Comparison of ENCODE assay signal across 9 mouse cellular contexts in genomic region chr3:38849536-38849935, GRCm38 (mm10). TPM values are rescaled to one million over a fixed set of nuclear protein-coding genes. Genes with fewer than 3 reads are reported as not detected.
DNase-seq lines count a peak whose midpoint lies in the region; ATAC-seq lines count a peak whose summit lies in the region.
"Had no signal": no experiment of that assay in that cellular context is flagged by ENCODE, and none has a peak within 500 bp of the region (broad histone marks: within the 10 kb centered on the region; RNA-seq: fewer than 3 reads in every experiment).

No protein-coding gene starts in this region.

- H3K27ac ChIP-seq in heart, embryonic 11.5 days (ENCODE audit: low read depth, low read length) = no peak overlapping the region
- no peak overlapping the region for H3K27ac ChIP-seq in forebrain, embryonic 15.5 days (replicated peaks)
- H3K27ac ChIP-seq: limb, embryonic 12.5 days had no signal

- no peaks in the 10 kb centered on the region for H3K36me3 ChIP-seq in heart, embryonic 11.5 days (ENCODE audit: control insufficient read depth, insufficient read depth, low read length)
- H3K36me3 ChIP-seq in forebrain, embryonic 15.5 days = no peaks in the 10 kb centered on the region
- H3K36me3 ChIP-seq: limb, embryonic 12.5 days had no signal

- no peaks in the 10 kb centered on the region for H3K9me3 ChIP-seq in heart, embryonic 11.5 days (replicated peaks; ENCODE audit: control insufficient read depth, low read length)
- no peaks in the 10 kb centered on the region for H3K9me3 ChIP-seq in forebrain, embryonic 15.5 days
- H3K9me3 ChIP-seq: limb, embryonic 12.5 days had no signal

- peak; percentile 51 to 79 for DNase-seq in heart, adult 18-20 months
- DNase-seq in A20 (ENCODE audit: low read depth, low spot score) = peak; percentile 18
- peak; percentile 34 for DNase-seq in c-Kit-positive CD71-positive TER-119-negative erythroid progenitor cells, embryonic 14.5 days (ENCODE audit: low read depth)
- peak; percentile 64 for DNase-seq in layer of hippocampus, adult 11-12 months (ENCODE audit: low spot score)
- peak; percentile 67 for DNase-seq in mesoderm, embryonic 11.5 days (ENCODE audit: low read depth, low spot score)
- DNase-seq in thymus, postnatal 25 days = peak; percentile 46

- H3K4me3 ChIP-seq in heart, embryonic 11.5 days (ENCODE audit: low read depth, low read length) = no peak overlapping the region
- H3K4me3 ChIP-seq in forebrain, embryonic 15.5 days = no peak overlapping the region
- H3K4me3 ChIP-seq: limb, embryonic 12.5 days had no signal

- no peak overlapping the region for H3K9ac ChIP-seq in heart, embryonic 11.5 days (ENCODE audit: low read depth, low read length)
- H3K9ac ChIP-seq in forebrain, embryonic 15.5 days (replicated peaks) = no peak overlapping the region
- H3K9ac ChIP-seq: limb, embryonic 12.5 days had no signal

- peaks cover 5% of the 10 kb centered on the region; the same call in 1 of the 2 replicates for H3K4me1 ChIP-seq in heart, embryonic 11.5 days (ENCODE audit: control insufficient read depth, insufficient read depth, low read length)
- no peaks in the 10 kb centered on the region for H3K4me1 ChIP-seq in forebrain, embryonic 15.5 days

- 30% methylated on average over 6 of the region's 6 CpGs for WGBS in heart, embryonic 11.5 days (ENCODE audit: insufficient replicate concordance)
- 37% methylated on average over 6 of the region's 6 CpGs for WGBS in forebrain, embryonic 15.5 days

- H3K4me2 ChIP-seq in heart, embryonic 11.5 days = no peak overlapping the region
- H3K4me2 ChIP-seq in forebrain, embryonic 15.5 days (replicated peaks) = no peak overlapping the region
- H3K4me2 ChIP-seq: limb, embryonic 12.5 days had no signal

- no peak for ATAC-seq in heart, embryonic 11.5 days (replicated peaks; ENCODE audit: insufficient number of reproducible peaks, low FRiP score, low TSS enrichment)
- peak; percentile 83 for ATAC-seq in forebrain, embryonic 15.5 days (replicated peaks)

- H3K27me3 ChIP-seq in heart, embryonic 11.5 days (ENCODE audit: control insufficient read depth, insufficient read depth, low read length) = no peaks in the 10 kb centered on the region
- no peaks in the 10 kb centered on the region for H3K27me3 ChIP-seq in forebrain, embryonic 15.5 days
- H3K27me3 ChIP-seq: limb, embryonic 12.5 days had no signal

RNA-seq across cellular contexts. Expression of gene Fat4, which starts 37.2 kb away (rescaled TPM):
- 1 to 10 TPM; 3.9 to 4.0 TPM for total RNA-seq in heart, adult 18-20 months (2021)
- polyA plus RNA-seq in heart, embryonic 11.5 days (2014; fragmentation: Nextera tagmentation; extraction: Ambion mirVana) = 4.7 and 5.3 TPM in 2 replicates
- polyA plus RNA-seq in forebrain, embryonic 15.5 days (2015; fragmentation: Nextera tagmentation; extraction: Ambion mirVana) = 11.2 and 11.3 TPM in 2 replicates
